Mouse (Mus musculus) C2C12 (cell line): ENCODE data around the gene Fto.

ENCODE experiments used
- CEBPB ChIP-seq: IDR thresholded peaks from one replicate; pipeline ENCODE4 v1.6.1; 2011; ENCODE audit warnings: low read depth, mild to moderate bottlenecking, control low read depth, moderate library complexity
- CTCF ChIP-seq: IDR thresholded peaks from one replicate; pipeline ENCODE4 v1.5.1; 2011; ENCODE audit not compliant: control insufficient read depth, insufficient read depth, insufficient read length
- MAX ChIP-seq: IDR thresholded peaks from one replicate; pipeline ENCODE4 v1.6.1; 2011; ENCODE audit warnings: mild to moderate bottlenecking, control low read depth
- MYOG ChIP-seq: IDR thresholded peaks from one replicate; pipeline ENCODE4 v1.6.1; 2011; ENCODE audit not compliant: control insufficient read depth, insufficient read length; ENCODE audit errors: extremely low read depth

DNA sequence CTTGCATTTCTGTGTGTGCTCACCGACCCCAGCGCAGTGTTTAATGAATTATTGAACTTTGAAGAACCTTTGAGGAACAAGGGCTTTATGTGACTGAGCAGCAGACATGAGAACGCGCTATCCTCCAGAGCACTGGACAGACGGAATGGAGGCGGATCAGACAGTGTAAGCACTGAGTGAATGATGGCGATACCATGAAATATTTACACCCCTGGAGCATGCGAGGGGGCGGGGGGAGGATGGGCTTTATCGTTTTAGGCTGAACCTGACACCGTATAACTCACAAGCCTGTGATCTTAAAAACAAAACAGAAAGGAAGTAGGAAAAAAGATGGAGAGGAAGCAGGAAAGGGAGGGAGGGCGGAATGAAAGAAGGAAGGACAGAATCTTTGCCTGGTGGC lies 57.6 kb downstream of the Fto start:
- no peak for TF ChIP-seq MAX
- TF ChIP-seq CTCF = no peak
- TF ChIP-seq MYOG = no peak
- TF ChIP-seq CEBPB = no peak
